Mouse (Mus musculus): ENCODE data around the gene Amz1. TPM values are rescaled to one million over a fixed set of nuclear protein-coding genes. Genes with fewer than 3 reads are reported as not detected.

The Amz1 gene
- total and polyA plus RNA-seq, 2 experiments from 2014 or later = 12.2 to 14.2 TPM

- H3K4me1 ChIP-seq (ENCODE audit: insufficient read depth) = peaks cover 4% of the 10 kb centered on the region; the same call in 1 of the 2 replicates
- H3K4me3 ChIP-seq (ENCODE audit: low read depth, low read length) = no peak overlapping the region
- whole genome bisulfite sequencing = 71% methylated on average over 5 of the region's 5 CpGs
- TF ChIP-seq CTCF (IDR thresholded peaks at IDR 0.05; ENCODE audit: low read depth) = no peak
- H3K4me2 ChIP-seq (ENCODE audit: low read depth) = no peak overlapping the region
- no peaks in the 10 kb centered on the region for H3K9me3 ChIP-seq (ENCODE audit: low read length)
- ATAC-seq (no peak), DNase-seq (no peak)
- no peaks in the 10 kb centered on the region for H3K36me3 ChIP-seq (ENCODE audit: insufficient read depth)
- no peak overlapping the region for H3K27ac ChIP-seq (ENCODE audit: low read depth, low read length)
- H3K9ac ChIP-seq = no peak overlapping the region
- no peaks in the 10 kb centered on the region for H3K27me3 ChIP-seq (ENCODE audit: insufficient read depth, low read length)
Observed at GRCm38 (mm10) chr5:140798775-140799174, 74.8 kb downstream of the Amz1 start.

GRCm38 (mm10) chr5:140799190-140799589 lies 75.3 kb downstream of the Amz1 start:
- no peaks in the 10 kb centered on the region for H3K36me3 ChIP-seq (ENCODE audit: insufficient read depth)
- H3K27ac ChIP-seq (ENCODE audit: low read depth, low read length) = no peak overlapping the region
- ATAC-seq (no peak), DNase-seq (no peak)
- H3K27me3 ChIP-seq (ENCODE audit: insufficient read depth, low read length) = no peaks in the 10 kb centered on the region
- no peak overlapping the region for H3K4me3 ChIP-seq (ENCODE audit: low read depth, low read length)
- peaks cover 4% of the 10 kb centered on the region; the same call in 1 of the 2 replicates for H3K4me1 ChIP-seq (ENCODE audit: insufficient read depth)
- H3K9me3 ChIP-seq (ENCODE audit: low read length) = no peaks in the 10 kb centered on the region
- 59% methylated on average over 2 of the region's 2 CpGs for WGBS
- H3K4me2 ChIP-seq (ENCODE audit: low read depth) = no peak overlapping the region
- H3K9ac ChIP-seq = no peak overlapping the region
- no peak for TF ChIP-seq CTCF (IDR thresholded peaks at IDR 0.05; ENCODE audit: low read depth)

- no peaks in the 10 kb centered on the region for H3K27me3 ChIP-seq (ENCODE audit: insufficient read depth, low read length)
- H3K9ac ChIP-seq = no peak overlapping the region
- no peak for DNase-seq
- no peaks in the 10 kb centered on the region for H3K36me3 ChIP-seq (ENCODE audit: insufficient read depth)
- H3K27ac ChIP-seq (ENCODE audit: low read depth, low read length) = no peak overlapping the region
- H3K4me2 ChIP-seq (ENCODE audit: low read depth) = no peak overlapping the region
- 0 out of 2 replicates have a peak, but pooled peaks have one; percentile 10 for ATAC-seq
- H3K9me3 ChIP-seq (ENCODE audit: low read length) = no peaks in the 10 kb centered on the region
- H3K4me1 ChIP-seq (ENCODE audit: insufficient read depth) = no peaks in the 10 kb centered on the region
- TF ChIP-seq CTCF (IDR thresholded peaks at IDR 0.05; ENCODE audit: low read depth) = no peak
- H3K4me3 ChIP-seq (ENCODE audit: low read depth, low read length) = no peak overlapping the region
- 72% methylated on average over 6 of the region's 6 CpGs for WGBS
Observed at GRCm38 (mm10) chr5:140800288-140800923, 76.5 kb downstream of the Amz1 start.

- TF ChIP-seq CTCF (IDR thresholded peaks at IDR 0.05; ENCODE audit: low read depth) = no peak
- Histone ChIP-seq H3K9ac (no peak overlapping the region), H3K4me3 (ENCODE audit: low read depth, low read length) (no peak overlapping the region), H3K27ac (ENCODE audit: low read depth, low read length) (no peak overlapping the region), H3K36me3 (ENCODE audit: insufficient read depth) (no peaks in the 10 kb centered on the region), H3K27me3 (ENCODE audit: insufficient read depth, low read length) (no peaks in the 10 kb centered on the region), H3K9me3 (ENCODE audit: low read length) (no peaks in the 10 kb centered on the region), H3K4me1 (ENCODE audit: insufficient read depth) (no peaks in the 10 kb centered on the region), H3K4me2 (ENCODE audit: low read depth) (no peak overlapping the region)
- WGBS = 93% methylated on average over 5 of the region's 5 CpGs
- ATAC-seq (no peak), DNase-seq (no peak)
Observed at GRCm38 (mm10) chr5:140801782-140802181, 77.9 kb downstream of the Amz1 start.

GRCm38 (mm10) chr5:140806252-140806651 lies 82.3 kb downstream of the Amz1 start:
- no peak for DNase-seq
- Histone ChIP-seq H3K4me3 (ENCODE audit: low read depth, low read length) (no peak overlapping the region), H3K27ac (ENCODE audit: low read depth, low read length) (no peak overlapping the region), H3K9me3 (ENCODE audit: low read length) (no peaks in the 10 kb centered on the region), H3K4me1 (ENCODE audit: insufficient read depth) (no peaks in the 10 kb centered on the region), H3K9ac (no peak overlapping the region), H3K36me3 (ENCODE audit: insufficient read depth) (no peaks in the 10 kb centered on the region), H3K4me2 (ENCODE audit: low read depth) (no peak overlapping the region), H3K27me3 (ENCODE audit: insufficient read depth, low read length) (no peaks in the 10 kb centered on the region)
- 90% methylated on average over 2 of the region's 2 CpGs for WGBS
- TF ChIP-seq CTCF (IDR thresholded peaks at IDR 0.05; ENCODE audit: low read depth) = no peak
- ATAC-seq = no peak

- Histone ChIP-seq H3K27ac (ENCODE audit: low read depth, low read length) (no peak overlapping the region), H3K4me3 (ENCODE audit: low read depth, low read length) (no peak overlapping the region), H3K4me2 (ENCODE audit: low read depth) (no peak overlapping the region), H3K27me3 (ENCODE audit: insufficient read depth, low read length) (no peaks in the 10 kb centered on the region), H3K4me1 (ENCODE audit: insufficient read depth) (no peaks in the 10 kb centered on the region), H3K9me3 (ENCODE audit: low read length) (no peaks in the 10 kb centered on the region), H3K9ac (no peak overlapping the region), H3K36me3 (ENCODE audit: insufficient read depth) (no peaks in the 10 kb centered on the region)
- ATAC-seq = no peak
- WGBS = 39% methylated on average over 2 of the region's 2 CpGs
- DNase-seq = no peak
- no peak for TF ChIP-seq CTCF (IDR thresholded peaks at IDR 0.05; ENCODE audit: low read depth)
Observed at GRCm38 (mm10) chr5:140806939-140807338, 83.0 kb downstream of the Amz1 start.

Other genes with a start within 250 kb of the Amz1 start
- gene Chst12, start 218.6 kb upstream of the Amz1 start, total RNA-seq (2014; rRNA removed) = 11.0 and 11.5 TPM in 2 replicates
- 19.1 and 22.4 TPM in 2 replicates for gene Chst12, start 218.6 kb upstream of the Amz1 start, polyA plus RNA-seq (2015; fragmentation: Nextera tagmentation; extraction: Ambion mirVana)
- gene Grifin, start 159.1 kb upstream of the Amz1 start, total RNA-seq (2014; rRNA removed) = not detected in 2 replicates
- 0.36 TPM in 1 of 2 replicates, not detected in the other for gene Grifin, start 159.1 kb upstream of the Amz1 start, polyA plus RNA-seq (2015; fragmentation: Nextera tagmentation; extraction: Ambion mirVana)
- gene Lfng, start 116.8 kb upstream of the Amz1 start, total RNA-seq (2014; rRNA removed) = 39.4 and 53.7 TPM in 2 replicates
- gene Lfng, start 116.8 kb upstream of the Amz1 start, polyA plus RNA-seq (2015; fragmentation: Nextera tagmentation; extraction: Ambion mirVana) = 19.2 and 23.0 TPM in 2 replicates
- 114 and 163 TPM in 2 replicates for gene Ttyh3, start 75.1 kb upstream of the Amz1 start, total RNA-seq (2014; rRNA removed)
- gene Ttyh3, start 75.1 kb upstream of the Amz1 start, polyA plus RNA-seq (2015; fragmentation: Nextera tagmentation; extraction: Ambion mirVana) = 65.0 and 67.9 TPM in 2 replicates
- 30.6 TPM in 2 replicates for gene Iqce, start 21.7 kb upstream of the Amz1 start, total RNA-seq (2014; rRNA removed)
- 19.0 and 27.1 TPM in 2 replicates for gene Iqce, start 21.7 kb upstream of the Amz1 start, polyA plus RNA-seq (2015; fragmentation: Nextera tagmentation; extraction: Ambion mirVana)
- gene Brat1, start 19.1 kb upstream of the Amz1 start, total RNA-seq (2014; rRNA removed) = 30.0 and 39.1 TPM in 2 replicates
- gene Brat1, start 19.1 kb upstream of the Amz1 start, polyA plus RNA-seq (2015; fragmentation: Nextera tagmentation; extraction: Ambion mirVana) = 15.8 and 17.4 TPM in 2 replicates
- 102 and 138 TPM in 2 replicates for gene Gna12, start 106.3 kb downstream of the Amz1 start, total RNA-seq (2014; rRNA removed)
- gene Gna12, start 106.3 kb downstream of the Amz1 start, polyA plus RNA-seq (2015; fragmentation: Nextera tagmentation; extraction: Ambion mirVana) = 35.6 and 39.0 TPM in 2 replicates

Measured in forebrain, postnatal 0 days (tissue).